ENCODE assay signal across 10 mouse cellular contexts in the genomic region with DNA sequence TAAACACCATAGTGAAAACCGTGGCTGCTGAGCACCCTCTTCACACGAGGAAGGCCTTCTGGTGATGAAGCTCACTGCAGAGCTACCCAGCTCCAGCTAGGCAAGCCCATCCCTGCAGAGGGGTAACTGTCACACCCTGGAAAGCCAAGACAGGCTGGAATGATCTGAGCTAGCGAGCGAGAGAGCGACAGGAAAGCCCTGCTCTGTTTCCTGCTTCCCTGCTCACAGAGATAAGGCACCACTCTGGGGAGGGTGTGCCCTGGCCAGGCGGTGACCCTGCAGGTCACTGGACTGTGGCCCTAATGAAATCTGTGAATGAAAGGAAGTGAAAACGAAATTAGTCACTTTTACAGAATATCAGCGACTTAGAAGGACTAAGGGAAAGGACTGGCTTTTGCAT. TPM values are rescaled to one million over a fixed set of nuclear protein-coding genes. Genes with fewer than 3 reads are reported as not detected.
DNase-seq lines count a peak whose midpoint lies in the region; ATAC-seq lines count a peak whose summit lies in the region.
"Had no signal": no experiment of that assay in that cellular context is flagged by ENCODE, and none has a peak within 500 bp of the region (broad histone marks: within the 10 kb centered on the region; RNA-seq: fewer than 3 reads in every experiment).

No protein-coding gene starts in this region.

- no peak overlapping the region for H3K4me2 ChIP-seq in liver, embryonic 16.5 days (ENCODE audit: low read depth, low read length)
- H3K4me2 ChIP-seq: embryonic facial prominence, embryonic 12.5 days had no signal

- peak; percentile 98 for DNase-seq in heart, adult 11 months
- no peak for DNase-seq in heart, embryonic 10.5 days (ENCODE audit: low spot score)
- peak; percentile 46 for DNase-seq in kidney, adult 18-20 months
- no peak for DNase-seq in left cerebral cortex, adult 8-10 months (ENCODE audit: low spot score in 2 of 2)
- DNase-seq in thymus, postnatal 10 days (ENCODE audit: low spot score in 2 of 2), result no peak
- no peak for DNase-seq in thymus, postnatal 0 days (ENCODE audit: low spot score)
- DNase-seq in cerebellum, adult 9-11 months, result no peak

- 11% methylated on average over 8 of the region's 8 CpGs for WGBS in heart, embryonic 10.5 days
- 6% methylated on average over 8 of the region's 8 CpGs for WGBS in liver, embryonic 16.5 days (ENCODE audit: insufficient replicate concordance)

- H3K4me3 ChIP-seq in heart, embryonic 10.5 days, result no peak overlapping the region
- no peak overlapping the region for H3K4me3 ChIP-seq in liver, embryonic 16.5 days (ENCODE audit: low read depth, low read length)
- H3K4me3 ChIP-seq: embryonic facial prominence, embryonic 12.5 days had no signal

- peaks cover 44% of the 10 kb centered on the region for H3K27me3 ChIP-seq in heart, embryonic 10.5 days (ENCODE audit: insufficient read depth, poor library complexity, severe bottlenecking)
- peaks cover 42% of the 10 kb centered on the region for H3K27me3 ChIP-seq in liver, embryonic 16.5 days (ENCODE audit: control insufficient read depth, insufficient read depth, low read depth, low read length)

- H3K36me3 ChIP-seq in heart, embryonic 10.5 days, result peaks cover 5% of the 10 kb centered on the region; the same call in 1 of the 2 replicates
- no peaks in the 10 kb centered on the region for H3K36me3 ChIP-seq in liver, embryonic 16.5 days (ENCODE audit: control insufficient read depth, insufficient read depth)
- H3K36me3 ChIP-seq: embryonic facial prominence, embryonic 12.5 days had no signal

- H3K27ac ChIP-seq in heart, embryonic 10.5 days, result no peak overlapping the region
- no peak overlapping the region for H3K27ac ChIP-seq in liver, embryonic 16.5 days (ENCODE audit: low read length)
- H3K27ac ChIP-seq: embryonic facial prominence, embryonic 12.5 days had no signal

- ATAC-seq in liver, embryonic 16.5 days (ENCODE audit: low read depth), result peak; percentile 68
- ATAC-seq: CD4-positive, CD25-positive, alpha-beta regulatory T cell, adult 4 months had no signal

- no peaks in the 10 kb centered on the region for H3K9me3 ChIP-seq in heart, embryonic 10.5 days
- H3K9me3 ChIP-seq in liver, embryonic 16.5 days (replicated peaks; ENCODE audit: control insufficient read depth, low read length), result no peaks in the 10 kb centered on the region
- H3K9me3 ChIP-seq: embryonic facial prominence, embryonic 12.5 days had no signal

- no peak overlapping the region for H3K9ac ChIP-seq in liver, embryonic 16.5 days (ENCODE audit: low read depth, low read length)
- H3K9ac ChIP-seq: embryonic facial prominence, embryonic 12.5 days had no signal

- H3K4me1 ChIP-seq in heart, embryonic 10.5 days, result peaks cover 20% of the 10 kb centered on the region
- peaks cover 3% of the 10 kb centered on the region for H3K4me1 ChIP-seq in liver, embryonic 16.5 days (ENCODE audit: control insufficient read depth, low read depth, low read length)

RNA-seq across cellular contexts. Expression of a gene that starts 4.2 kb away (rescaled TPM):
- polyA plus RNA-seq in heart, embryonic 10.5 days (2016; fragmentation: Nextera tagmentation; extraction: Ambion mirVana), result 5.4 and 5.9 TPM in 2 replicates
- 0.90 and 1.1 TPM in 2 replicates for polyA plus RNA-seq in liver, embryonic 16.5 days (2015; fragmentation: Nextera tagmentation; extraction: Ambion mirVana)
- 1 to 10 TPM; 2.7 to 3.7 (median 3.4) TPM for total RNA-seq in left cerebral cortex, adult 8-10 months (2022)
- polyA plus RNA-seq in thymus, postnatal 0 days (2015; fragmentation: Nextera tagmentation; extraction: Ambion mirVana), result 1.0 and 1.1 TPM in 2 replicates

Comparison
In these comparisons a context has a peak if more than half of its experiments do, and no peak if none do; other contexts are left out.
1. DNase-seq: peak in heart, adult 11 months (single experiment) and kidney, adult 18-20 months (single experiment); none in heart, embryonic 10.5 days (single experiment), left cerebral cortex, adult 8-10 months (0 of 2), thymus, postnatal 10 days (0 of 2), thymus, postnatal 0 days (single experiment) and cerebellum, adult 9-11 months (single experiment).